Mouse (Mus musculus): ENCODE measurements around the gene Dnal1. TPM values are rescaled to one million over a fixed set of nuclear protein-coding genes. Genes with fewer than 3 reads are reported as not detected.

Gene Dnal1
- polyA plus RNA-seq, 1 experiment from 2014 or later: 7.6 TPM

- H3K9ac ChIP-seq (ENCODE audit: low read depth, low read length): no peak overlapping the region
- no peak overlapping the region for H3K4me3 ChIP-seq (ENCODE audit: low read length)
- H3K36me3 ChIP-seq (ENCODE audit: control insufficient read depth, insufficient read depth, low read length): peaks cover 18% of the 10 kb centered on the region
- H3K9me3 ChIP-seq (ENCODE audit: control insufficient read depth, low read length): no peaks in the 10 kb centered on the region
- no peaks in the 10 kb centered on the region; the same call in 1 of the 2 replicates for H3K4me1 ChIP-seq (ENCODE audit: control insufficient read depth, insufficient read depth, low read depth, low read length)
- H3K27ac ChIP-seq (ENCODE audit: low read depth, low read length): no peak overlapping the region
- WGBS: 74% methylated on average over 11 of the region's 11 CpGs
- H3K4me2 ChIP-seq (ENCODE audit: low read length): no peak overlapping the region
- H3K27me3 ChIP-seq (replicated peaks; ENCODE audit: control insufficient read depth, insufficient read depth, low read length): no peaks in the 10 kb centered on the region
- peak; percentile 45; the same call in 1 of the 2 replicates for ATAC-seq
Measured at GRCm38 (mm10) chr12:84154786-84155522, 40.8 kb downstream of the Dnal1 start.

- no peak overlapping the region for H3K27ac ChIP-seq (ENCODE audit: low read depth, low read length)
- H3K4me3 ChIP-seq (ENCODE audit: low read length): no peak overlapping the region
- no peak overlapping the region for H3K9ac ChIP-seq (ENCODE audit: low read depth, low read length)
- H3K4me1 ChIP-seq (ENCODE audit: control insufficient read depth, insufficient read depth, low read depth, low read length): no peaks in the 10 kb centered on the region; the same call in 1 of the 2 replicates
- ATAC-seq: no peak
- WGBS: 75% methylated on average over 2 of the region's 2 CpGs
- no peaks in the 10 kb centered on the region for H3K27me3 ChIP-seq (replicated peaks; ENCODE audit: control insufficient read depth, insufficient read depth, low read length)
- H3K4me2 ChIP-seq (ENCODE audit: low read length): no peak overlapping the region
- peaks cover 18% of the 10 kb centered on the region for H3K36me3 ChIP-seq (ENCODE audit: control insufficient read depth, insufficient read depth, low read length)
- H3K9me3 ChIP-seq (ENCODE audit: control insufficient read depth, low read length): no peaks in the 10 kb centered on the region
Measured at GRCm38 (mm10) chr12:84155523-84155871, 41.3 kb downstream of the Dnal1 start.

- Histone ChIP-seq H3K4me1 (ENCODE audit: control insufficient read depth, insufficient read depth, low read depth, low read length) (no peaks in the 10 kb centered on the region; the same call in 1 of the 2 replicates), H3K27ac (ENCODE audit: low read depth, low read length) (no peak overlapping the region), H3K4me2 (ENCODE audit: low read length) (no peak overlapping the region), H3K9ac (ENCODE audit: low read depth, low read length) (no peak overlapping the region), H3K36me3 (ENCODE audit: control insufficient read depth, insufficient read depth, low read length) (peaks cover 18% of the 10 kb centered on the region), H3K27me3 (replicated peaks; ENCODE audit: control insufficient read depth, insufficient read depth, low read length) (no peaks in the 10 kb centered on the region), H3K9me3 (ENCODE audit: control insufficient read depth, low read length) (no peaks in the 10 kb centered on the region), H3K4me3 (ENCODE audit: low read length) (no peak overlapping the region)
- WGBS: 91% methylated on average over 18 of the region's 18 CpGs
- no peak for ATAC-seq
Measured at GRCm38 (mm10) chr12:84156210-84156609, 42.0 kb downstream of the Dnal1 start.

GRCm38 (mm10) chr12:84158156-84158555 lies 44.0 kb downstream of the Dnal1 start:
- Histone ChIP-seq H3K4me2 (ENCODE audit: low read length) (no peak overlapping the region), H3K36me3 (ENCODE audit: control insufficient read depth, insufficient read depth, low read length) (peaks cover 18% of the 10 kb centered on the region), H3K27me3 (replicated peaks; ENCODE audit: control insufficient read depth, insufficient read depth, low read length) (no peaks in the 10 kb centered on the region), H3K4me1 (ENCODE audit: control insufficient read depth, insufficient read depth, low read depth, low read length) (no peaks in the 10 kb centered on the region; the same call in 1 of the 2 replicates), H3K27ac (ENCODE audit: low read depth, low read length) (no peak overlapping the region), H3K9ac (ENCODE audit: low read depth, low read length) (no peak overlapping the region), H3K9me3 (ENCODE audit: control insufficient read depth, low read length) (no peaks in the 10 kb centered on the region), H3K4me3 (ENCODE audit: low read length) (no peak overlapping the region)
- ATAC-seq: no peak
- 92% methylated on average over 14 of the region's 14 CpGs for WGBS

GRCm38 (mm10) chr12:84160491-84160890 lies 46.3 kb downstream of the Dnal1 start:
- H3K4me2 ChIP-seq (ENCODE audit: low read length): no peak overlapping the region
- no peak overlapping the region for H3K27ac ChIP-seq (ENCODE audit: low read depth, low read length)
- ATAC-seq: no peak
- H3K9me3 ChIP-seq (ENCODE audit: control insufficient read depth, low read length): no peaks in the 10 kb centered on the region
- H3K4me3 ChIP-seq (ENCODE audit: low read length): no peak overlapping the region
- 97% methylated on average over 8 of the region's 8 CpGs for WGBS
- H3K9ac ChIP-seq (ENCODE audit: low read depth, low read length): no peak overlapping the region
- no peaks in the 10 kb centered on the region for H3K4me1 ChIP-seq (ENCODE audit: control insufficient read depth, insufficient read depth, low read depth, low read length)
- no peaks in the 10 kb centered on the region for H3K27me3 ChIP-seq (replicated peaks; ENCODE audit: control insufficient read depth, insufficient read depth, low read length)
- peaks cover 16% of the 10 kb centered on the region for H3K36me3 ChIP-seq (ENCODE audit: control insufficient read depth, insufficient read depth, low read length)

- WGBS: 84% methylated on average over 8 of the region's 8 CpGs
- Histone ChIP-seq H3K4me2 (ENCODE audit: low read length) (no peak overlapping the region), H3K27ac (ENCODE audit: low read depth, low read length) (no peak overlapping the region), H3K27me3 (replicated peaks; ENCODE audit: control insufficient read depth, insufficient read depth, low read length) (no peaks in the 10 kb centered on the region), H3K9ac (ENCODE audit: low read depth, low read length) (no peak overlapping the region), H3K36me3 (ENCODE audit: control insufficient read depth, insufficient read depth, low read length) (peaks cover 14% of the 10 kb centered on the region), H3K4me3 (ENCODE audit: low read length) (no peak overlapping the region), H3K4me1 (ENCODE audit: control insufficient read depth, insufficient read depth, low read depth, low read length) (no peaks in the 10 kb centered on the region), H3K9me3 (ENCODE audit: control insufficient read depth, low read length) (no peaks in the 10 kb centered on the region)
- ATAC-seq: no peak
Measured at GRCm38 (mm10) chr12:84161116-84161515, 47.0 kb downstream of the Dnal1 start.

- H3K4me1 ChIP-seq (ENCODE audit: control insufficient read depth, insufficient read depth, low read depth, low read length): no peaks in the 10 kb centered on the region
- no peak overlapping the region for H3K27ac ChIP-seq (ENCODE audit: low read depth, low read length)
- WGBS: 75% methylated on average over 14 of the region's 14 CpGs
- H3K36me3 ChIP-seq (ENCODE audit: control insufficient read depth, insufficient read depth, low read length): peaks cover 9% of the 10 kb centered on the region
- no peak overlapping the region for H3K9ac ChIP-seq (ENCODE audit: low read depth, low read length)
- ATAC-seq: no peak
- H3K27me3 ChIP-seq (replicated peaks; ENCODE audit: control insufficient read depth, insufficient read depth, low read length): no peaks in the 10 kb centered on the region
- no peak overlapping the region for H3K4me2 ChIP-seq (ENCODE audit: low read length)
- H3K9me3 ChIP-seq (ENCODE audit: control insufficient read depth, low read length): no peaks in the 10 kb centered on the region
- no peak overlapping the region for H3K4me3 ChIP-seq (ENCODE audit: low read length)
Measured at GRCm38 (mm10) chr12:84161616-84162433, 47.7 kb downstream of the Dnal1 start.

GRCm38 (mm10) chr12:84163133-84163532 lies 49.0 kb downstream of the Dnal1 start:
- Histone ChIP-seq H3K4me2 (ENCODE audit: low read length) (no peak overlapping the region), H3K27me3 (replicated peaks; ENCODE audit: control insufficient read depth, insufficient read depth, low read length) (no peaks in the 10 kb centered on the region), H3K36me3 (ENCODE audit: control insufficient read depth, insufficient read depth, low read length) (peaks cover 9% of the 10 kb centered on the region), H3K9me3 (ENCODE audit: control insufficient read depth, low read length) (no peaks in the 10 kb centered on the region), H3K27ac (ENCODE audit: low read depth, low read length) (no peak overlapping the region), H3K9ac (ENCODE audit: low read depth, low read length) (no peak overlapping the region), H3K4me1 (ENCODE audit: control insufficient read depth, insufficient read depth, low read depth, low read length) (no peaks in the 10 kb centered on the region), H3K4me3 (ENCODE audit: low read length) (no peak overlapping the region)
- ATAC-seq: no peak
- WGBS: 87% methylated on average over 9 of the region's 9 CpGs

- Histone ChIP-seq H3K9ac (ENCODE audit: low read depth, low read length) (no peak overlapping the region), H3K4me1 (ENCODE audit: control insufficient read depth, insufficient read depth, low read depth, low read length) (no peaks in the 10 kb centered on the region), H3K27me3 (replicated peaks; ENCODE audit: control insufficient read depth, insufficient read depth, low read length) (no peaks in the 10 kb centered on the region), H3K4me2 (ENCODE audit: low read length) (no peak overlapping the region), H3K36me3 (ENCODE audit: control insufficient read depth, insufficient read depth, low read length) (peaks cover 7% of the 10 kb centered on the region), H3K9me3 (ENCODE audit: control insufficient read depth, low read length) (no peaks in the 10 kb centered on the region), H3K27ac (ENCODE audit: low read depth, low read length) (no peak overlapping the region), H3K4me3 (ENCODE audit: low read length) (no peak overlapping the region)
- WGBS: 72% methylated on average over 11 of the region's 11 CpGs
- no peak for ATAC-seq
Measured at GRCm38 (mm10) chr12:84163586-84164110, 49.5 kb downstream of the Dnal1 start.
